Mouse (Mus musculus): Measurements from ENCODE around the gene Kel. TPM values are rescaled to one million over a fixed set of nuclear protein-coding genes. Genes with fewer than 3 reads are reported as not detected.

Kel gene
- total RNA-seq, 2 experiments from 2014 or later = not detected

GRCm38 (mm10) chr6:41646672-41647071 is 57.5 kb downstream of the Kel start:
- no peak for DNase-seq (ENCODE audit: low spot score in 2 of 2)

DNA sequence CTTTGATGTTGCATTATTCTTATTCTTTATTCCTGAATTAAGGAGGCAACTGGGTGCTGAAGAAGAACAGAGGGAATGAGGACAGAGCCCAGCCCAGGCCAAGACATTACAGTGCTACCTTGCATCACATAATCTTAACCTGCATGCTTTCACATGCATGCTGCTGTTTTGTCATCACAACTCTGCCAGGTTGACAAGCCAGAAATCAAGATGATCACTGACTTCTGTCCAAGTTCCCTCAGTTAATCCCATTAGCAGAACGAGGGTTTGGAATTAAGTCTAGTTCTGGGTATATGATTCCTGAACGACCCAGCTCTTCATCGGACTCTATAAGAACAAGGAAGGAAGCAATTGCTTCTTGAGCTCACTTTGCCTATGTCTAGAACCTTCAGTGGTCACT is 57.9 kb downstream of the Kel start:
- DNase-seq (ENCODE audit: low spot score in 2 of 2) = no peak

DNA sequence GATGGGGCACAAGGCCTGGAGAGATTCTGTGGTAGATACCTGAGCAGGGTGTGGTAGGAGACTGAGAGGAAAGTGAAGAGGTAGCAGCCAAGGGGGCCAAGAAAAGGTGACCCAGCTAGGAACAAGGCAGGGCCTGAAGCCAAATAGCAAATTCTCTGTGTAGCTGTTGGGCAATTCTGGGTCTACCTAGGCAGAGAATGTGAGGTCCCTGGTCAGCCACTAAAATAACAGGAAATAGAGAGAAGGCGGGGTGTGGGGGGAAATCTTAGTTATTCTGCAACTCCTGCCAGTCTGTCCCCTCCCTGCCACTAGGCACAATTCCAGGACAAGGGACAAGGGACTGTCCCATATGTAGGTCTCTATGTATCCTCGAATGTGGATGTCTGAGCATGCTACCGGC is 60.9 kb downstream of the Kel start:
- DNase-seq (ENCODE audit: low spot score in 2 of 2) = no peak

GRCm38 (mm10) chr6:41642765-41643164 is 61.4 kb downstream of the Kel start:
- no peak for DNase-seq (ENCODE audit: low spot score in 2 of 2)

DNA sequence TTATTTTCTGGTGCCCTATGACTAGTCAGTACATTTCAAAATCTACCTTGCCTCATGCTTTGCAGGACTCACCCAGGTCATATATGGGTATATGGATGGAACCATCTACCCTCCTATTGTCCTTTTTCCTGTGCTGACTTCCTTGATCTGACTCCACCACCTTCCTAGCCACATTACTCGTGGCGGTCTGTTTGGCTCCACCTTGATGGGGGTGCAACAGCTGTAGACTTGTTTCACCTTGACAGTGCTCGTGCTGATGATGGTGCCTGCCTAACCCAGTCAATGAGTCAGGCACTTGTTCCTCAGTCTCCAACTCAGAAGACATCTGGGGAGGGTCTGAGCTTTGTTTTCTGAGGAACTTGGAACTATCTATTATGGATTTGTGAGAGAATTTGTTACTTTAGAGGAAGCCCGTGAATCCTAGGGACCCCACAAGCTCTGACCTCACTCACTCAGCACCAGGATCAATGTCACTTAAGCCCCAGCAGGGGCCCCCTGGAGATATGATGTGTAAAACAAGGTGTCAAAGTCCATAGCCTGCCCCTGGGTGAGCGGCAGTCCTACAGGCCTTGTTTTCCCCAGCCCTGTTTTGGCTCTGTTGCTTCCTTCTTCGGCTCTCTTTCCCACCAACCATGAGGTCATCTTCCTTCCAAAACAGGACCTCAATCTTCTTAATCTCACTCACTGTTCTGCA is 62.8 kb downstream of the Kel start:
- DNase-seq (ENCODE audit: low spot score in 2 of 2) = no peak

- DNase-seq (ENCODE audit: low spot score in 2 of 2) = no peak
Measured at GRCm38 (mm10) chr6:41640449-41640848, 63.7 kb downstream of the Kel start.

GRCm38 (mm10) chr6:41637927-41638506 is 66.1 kb downstream of the Kel start:
- no peak for DNase-seq (ENCODE audit: low spot score in 2 of 2)

DNA sequence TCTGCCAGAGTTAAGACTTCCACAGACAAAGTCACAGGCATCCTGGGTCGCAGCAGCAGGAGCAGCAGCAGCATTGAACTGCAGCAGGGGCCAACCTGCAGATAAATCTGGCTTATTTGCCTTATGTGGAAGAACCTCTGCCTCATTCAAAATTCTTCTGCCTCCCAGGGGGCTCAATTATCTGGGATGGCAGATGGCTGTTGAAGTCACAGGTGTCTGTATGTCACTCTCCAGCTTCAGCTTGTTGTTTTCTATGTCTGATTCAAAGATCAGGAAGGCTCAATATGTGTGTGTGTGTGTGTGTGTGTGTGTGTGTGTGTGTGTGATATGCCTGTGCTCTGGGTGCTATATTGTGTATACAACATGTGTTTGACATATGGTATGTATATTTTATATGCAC is 66.7 kb downstream of the Kel start:
- no peak for DNase-seq (ENCODE audit: low spot score in 2 of 2)

Other genes with a start within 250 kb of the Kel start
- gene Prss1, start 245.4 kb downstream of the Kel start, total RNA-seq (2021) = not detected
- not detected for gene Prss2, start 182.6 kb downstream of the Kel start, total RNA-seq (2021)
- gene Ephb6, start 98.9 kb downstream of the Kel start, total RNA-seq (2021) = 10 to 100 TPM; 68.2 to 70.3 TPM
- 1 to 10 TPM in 1 of 2 experiments, under 1 TPM in 1; 0.67 to 1.4 TPM for gene Trpv6, start 67.9 kb downstream of the Kel start, total RNA-seq (2021)
- not detected for gene Trpv5, start 23.6 kb downstream of the Kel start, total RNA-seq (2021)
- gene Llcfc1, start 19.9 kb downstream of the Kel start, total RNA-seq (2021) = not detected
- not detected for gene Olfr459, start 70.8 kb upstream of the Kel start, total RNA-seq (2021)
- not detected for gene Pip, start 143.2 kb upstream of the Kel start, total RNA-seq (2021)
- gene Sval2, start 148.7 kb upstream of the Kel start, total RNA-seq (2021) = not detected
- not detected for gene Sval1, start 247.3 kb upstream of the Kel start, total RNA-seq (2021)

All from layer of hippocampus, postnatal 10 days (tissue).